Mouse (Mus musculus): ENCODE measurements at regions not wholly inside any gene's neighbourhood (a gene's known extent, or its start where the extent isn't known, plus 50 kb on each side); places are given as distances from the start of the nearest gene placed in this dataset.
A peak's percentile ranks its signal among the peaks of the same experiment; 100 is the strongest.

DNA sequence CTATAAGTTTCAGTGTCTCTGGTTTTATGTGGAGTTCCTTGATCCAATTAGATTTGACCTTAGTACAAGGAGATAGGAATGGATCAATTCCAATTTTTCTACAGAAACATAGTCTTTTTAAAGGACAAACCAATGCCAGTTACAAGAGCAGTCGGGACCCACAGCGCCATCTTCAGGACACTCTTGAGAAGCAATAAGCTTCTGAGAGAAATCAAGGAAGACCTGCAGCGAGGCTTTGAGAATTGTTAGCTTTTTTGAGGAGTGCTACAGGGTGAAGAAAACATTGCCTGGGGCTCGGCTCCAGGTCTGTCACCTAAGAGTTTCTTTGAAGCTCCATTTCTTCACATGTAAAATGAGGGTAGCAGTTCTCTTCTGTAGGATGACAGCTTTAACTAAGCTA lies 112.0 kb upstream of the Ppm1h start:
- ATAC-seq: no peak

DNA sequence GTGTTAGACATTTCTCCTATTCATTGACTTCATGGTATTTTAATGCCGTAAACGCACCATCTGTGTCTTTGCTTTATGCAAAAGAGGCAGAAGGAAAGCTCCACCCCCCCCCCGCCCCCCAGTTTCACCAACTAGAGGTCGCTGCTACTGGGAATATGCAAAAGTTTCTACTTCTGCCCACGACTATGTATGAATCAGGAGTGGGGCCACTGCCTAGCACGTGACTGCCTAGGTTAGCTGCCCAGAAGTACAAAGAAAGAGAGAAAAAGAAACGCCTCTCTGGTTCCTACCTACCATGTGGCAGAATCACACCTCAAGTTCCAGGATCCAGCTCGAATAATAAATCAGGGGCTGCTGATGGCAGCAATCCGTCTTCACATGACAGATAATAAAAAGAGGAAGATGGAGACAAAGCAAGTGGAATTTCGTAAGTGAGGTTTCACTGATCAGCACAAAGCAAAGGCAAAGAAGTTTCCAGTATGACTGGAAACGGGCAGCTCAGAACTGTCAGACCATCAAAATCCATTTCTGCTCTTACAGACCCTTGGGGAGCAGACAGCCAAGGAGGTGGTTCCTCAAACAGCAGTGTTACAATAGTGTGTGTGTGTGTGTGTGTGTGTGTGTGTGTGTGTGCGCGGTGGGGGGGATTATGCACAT lies 108.9 kb upstream of the Ppm1h start:
- ATAC-seq: no peak

DNA sequence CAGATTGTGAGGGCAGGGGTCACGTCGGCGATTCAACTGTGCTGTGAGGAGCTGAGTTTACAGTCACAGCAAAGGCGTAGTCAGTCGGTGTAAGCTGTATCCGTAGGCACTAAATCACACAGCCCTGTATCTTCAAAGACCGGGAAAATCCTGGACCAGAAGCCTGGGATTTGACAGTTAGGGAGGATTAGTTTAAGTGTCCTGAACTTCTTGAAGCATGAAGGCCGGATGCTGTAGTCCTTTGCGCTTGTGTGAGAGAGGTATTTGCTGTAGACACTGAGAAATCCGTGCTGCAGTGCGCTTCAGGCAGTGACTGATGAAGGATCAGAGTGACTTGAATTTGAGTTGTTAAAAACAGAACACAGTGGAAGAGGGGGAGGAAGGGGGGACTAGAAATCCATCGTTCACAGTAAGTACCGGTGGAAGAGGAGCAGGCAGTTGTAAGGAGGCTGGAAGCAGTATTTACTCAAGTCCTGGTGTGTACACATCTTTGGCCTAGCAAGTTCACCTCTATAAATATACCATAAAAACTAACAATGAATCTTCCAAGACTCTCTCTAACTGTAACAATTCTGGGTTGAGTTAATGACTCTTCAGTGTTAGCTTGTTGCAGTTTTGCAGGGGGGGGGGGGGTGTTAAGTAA lies 107.5 kb upstream of the Ppm1h start:
- no peak for ATAC-seq

DNA sequence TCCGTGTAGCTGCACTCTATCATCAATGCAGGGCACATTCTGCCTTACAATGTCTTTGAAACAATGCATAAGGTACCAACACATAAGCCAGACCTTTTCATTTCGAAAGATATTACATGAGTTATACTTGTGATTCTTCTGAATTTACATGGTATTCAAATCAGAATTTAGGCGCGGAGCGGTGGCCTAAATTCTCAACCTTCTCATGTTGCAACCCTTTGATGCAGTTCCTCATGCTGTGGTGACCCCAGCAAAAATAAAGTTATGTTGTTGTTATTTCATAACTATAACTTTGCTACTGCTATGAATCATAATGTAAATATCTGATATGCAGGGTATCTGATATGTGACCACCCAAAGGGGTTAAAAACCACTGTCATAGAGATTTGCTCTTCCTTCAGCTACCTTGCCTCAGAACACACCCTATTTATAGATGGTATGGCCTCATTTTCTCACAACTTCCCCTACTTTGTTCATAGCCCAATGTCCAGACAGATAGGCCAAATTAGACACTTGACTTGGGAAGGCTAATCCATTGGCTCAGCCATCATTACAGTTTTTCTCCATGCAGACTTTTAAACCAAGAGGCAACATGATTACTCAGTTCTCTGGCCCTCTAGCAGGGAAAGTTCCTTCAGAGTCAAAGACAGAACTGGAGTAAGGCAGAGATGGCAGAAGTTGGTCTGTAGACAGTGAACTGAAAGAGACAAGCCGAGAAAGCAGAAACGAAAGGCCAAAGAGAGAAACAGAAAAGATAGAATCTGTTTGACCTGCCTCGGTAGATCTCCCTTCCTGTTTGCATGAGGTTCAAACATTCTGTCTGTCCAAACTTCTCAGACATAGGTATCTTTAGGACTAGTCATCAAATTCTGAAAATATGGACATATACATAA lies 102.1 kb upstream of the Ppm1h start:
- ATAC-seq: no peak

DNA sequence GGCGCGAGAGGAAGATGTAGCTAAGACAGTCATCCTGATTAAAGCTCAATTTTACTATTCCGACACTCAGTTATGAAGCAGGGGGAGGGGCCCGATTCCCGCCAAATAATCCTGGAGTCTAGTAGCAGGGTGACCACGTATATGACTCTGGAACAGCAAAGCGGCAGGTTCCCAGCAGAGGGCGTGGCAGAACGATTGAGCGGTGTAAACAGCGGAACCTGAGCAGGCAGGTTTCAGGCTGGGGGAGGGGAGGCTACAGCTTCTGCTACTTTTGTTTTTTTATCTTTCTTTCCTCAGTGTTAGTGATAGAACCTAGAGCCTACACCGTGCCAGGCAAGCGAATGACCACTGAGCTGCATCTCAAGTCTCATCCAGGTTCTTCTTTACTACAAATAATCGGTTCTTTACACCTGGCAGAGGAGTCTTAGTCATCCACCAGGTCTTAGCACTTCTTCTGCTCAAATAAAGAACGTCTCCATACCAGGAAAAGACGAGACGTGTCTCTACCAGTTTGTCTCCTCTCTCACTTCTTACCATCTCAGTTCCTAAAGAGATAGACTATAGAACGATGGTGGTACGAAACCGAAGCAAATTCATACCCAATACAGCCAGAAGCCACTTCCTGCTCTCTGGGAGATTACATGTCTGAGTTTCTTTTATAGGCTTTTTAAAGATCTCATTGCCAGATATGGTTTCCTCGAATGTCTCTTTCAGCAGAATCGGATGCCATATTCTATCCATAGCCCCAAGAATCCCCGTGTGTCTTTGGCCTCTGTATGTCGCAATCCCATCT lies 100.2 kb upstream of the Ppm1h start:
- ATAC-seq: peak; percentile 89

DNA sequence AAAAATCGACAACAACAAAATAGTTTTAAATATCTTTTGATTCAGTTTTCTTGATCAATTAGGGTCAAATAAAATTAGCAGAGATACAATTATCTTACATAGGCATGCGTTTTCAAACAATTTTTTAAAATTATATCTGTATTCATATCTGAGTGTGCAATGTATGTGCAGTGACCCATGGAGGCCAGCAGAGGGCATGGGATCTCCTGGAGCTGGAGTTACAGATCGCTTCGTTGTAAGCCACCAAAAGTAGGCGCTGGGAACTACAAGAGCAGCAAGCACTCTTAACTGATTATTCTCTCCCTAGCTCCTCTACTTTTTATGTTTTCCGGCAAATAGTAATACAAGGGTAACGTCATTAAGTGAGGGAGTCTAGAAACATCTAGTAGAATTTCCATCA lies 97.5 kb upstream of the Ppm1h start:
- ATAC-seq: no peak

DNA sequence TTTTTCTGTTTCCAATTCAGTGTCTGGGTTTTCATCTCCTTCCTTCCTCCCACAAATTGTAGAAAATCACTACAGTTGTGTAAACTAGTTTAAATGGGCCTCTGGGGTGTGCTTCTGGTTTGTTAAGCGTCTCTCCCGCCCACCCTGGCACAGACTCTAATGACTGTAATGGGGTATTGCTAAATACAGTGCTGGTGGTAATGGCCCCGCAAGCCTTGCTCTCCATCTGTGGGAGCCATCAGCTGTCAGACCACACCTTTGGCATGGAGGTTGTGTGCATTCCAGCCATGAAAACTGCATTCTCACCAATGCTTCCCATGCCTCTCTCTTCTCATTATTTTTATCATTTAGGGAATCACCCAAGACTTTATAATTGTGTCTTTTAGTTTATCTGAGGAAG lies 91.0 kb upstream of the Ppm1h start:
- no peak for ATAC-seq

DNA sequence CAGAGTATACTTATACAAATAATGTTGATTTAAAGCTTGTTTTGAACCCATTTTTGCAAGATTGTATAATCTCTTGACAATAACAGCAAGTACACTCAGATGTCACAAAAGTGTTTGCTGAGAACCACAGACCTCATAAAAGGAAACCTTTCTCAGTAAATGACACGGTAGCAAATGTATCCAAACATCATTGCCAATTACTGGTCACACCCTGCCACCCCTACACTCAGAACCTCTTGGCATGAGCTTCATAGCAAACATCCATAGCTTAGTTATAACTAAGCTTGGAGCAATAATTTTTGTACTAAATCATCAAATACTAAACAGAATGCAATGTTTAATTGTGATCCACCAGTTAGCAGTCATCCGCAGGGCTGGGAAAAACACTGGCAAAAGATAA lies 79.1 kb upstream of the Ppm1h start:
- ATAC-seq: no peak

DNA sequence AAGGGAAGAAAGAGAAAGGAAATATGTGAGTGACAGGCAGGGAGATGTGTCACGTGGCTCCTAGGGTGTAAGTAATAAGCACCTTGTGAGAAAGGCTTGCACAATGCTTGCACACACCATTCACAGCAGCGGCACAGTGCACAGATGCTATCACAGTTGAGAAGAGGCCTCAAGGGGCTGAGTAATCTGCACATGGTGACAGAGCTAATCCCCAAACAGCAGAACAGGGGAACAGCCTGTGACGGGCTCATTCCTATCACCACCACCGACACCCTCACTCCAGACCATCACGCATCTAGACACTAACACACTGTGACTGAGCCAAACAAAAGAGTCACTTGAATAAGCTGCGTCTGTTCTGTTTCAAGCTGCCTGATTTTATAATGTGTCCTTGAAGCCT lies 76.2 kb upstream of the Ppm1h start:
- ATAC-seq: no peak

DNA sequence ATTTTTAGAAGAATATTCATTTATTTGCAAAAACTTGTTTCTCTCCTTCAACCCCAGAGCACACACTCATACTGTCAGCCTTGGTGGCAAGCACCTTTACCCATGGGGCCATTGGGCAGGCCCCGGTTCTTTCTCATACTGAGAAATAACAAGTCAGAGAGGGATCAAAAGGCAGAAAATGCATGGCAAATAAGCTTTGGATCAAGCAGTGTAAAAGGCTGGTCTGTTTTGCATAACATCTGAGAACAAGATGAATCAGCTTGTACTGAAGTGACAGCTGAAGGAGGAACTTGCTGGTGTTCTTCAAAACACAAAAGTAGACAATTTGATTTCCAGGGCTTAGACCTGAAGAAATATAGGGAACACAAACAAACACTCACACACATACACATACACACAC lies 74.6 kb upstream of the Ppm1h start:
- no peak for ATAC-seq

DNA sequence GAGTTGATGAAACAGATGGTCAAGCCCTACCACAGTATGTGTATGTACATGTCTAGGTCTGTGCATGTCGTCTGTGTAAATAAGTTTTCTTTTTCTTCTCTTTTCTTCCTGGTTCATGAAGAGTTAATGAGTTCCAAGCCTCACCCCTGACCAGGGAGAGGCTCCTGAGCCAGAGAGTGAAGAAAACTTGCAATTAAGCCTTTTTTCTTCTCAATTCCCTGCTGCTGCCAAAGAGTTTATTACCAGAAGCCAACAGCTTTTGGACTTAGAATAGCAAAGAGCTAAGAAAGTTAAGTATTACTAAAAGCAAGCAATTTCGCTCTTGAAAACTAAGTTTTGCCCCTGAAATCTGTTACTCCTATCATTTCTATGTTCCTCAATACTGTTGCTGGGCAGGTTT lies 65.3 kb upstream of the Ppm1h start:
- no peak for ATAC-seq

DNA sequence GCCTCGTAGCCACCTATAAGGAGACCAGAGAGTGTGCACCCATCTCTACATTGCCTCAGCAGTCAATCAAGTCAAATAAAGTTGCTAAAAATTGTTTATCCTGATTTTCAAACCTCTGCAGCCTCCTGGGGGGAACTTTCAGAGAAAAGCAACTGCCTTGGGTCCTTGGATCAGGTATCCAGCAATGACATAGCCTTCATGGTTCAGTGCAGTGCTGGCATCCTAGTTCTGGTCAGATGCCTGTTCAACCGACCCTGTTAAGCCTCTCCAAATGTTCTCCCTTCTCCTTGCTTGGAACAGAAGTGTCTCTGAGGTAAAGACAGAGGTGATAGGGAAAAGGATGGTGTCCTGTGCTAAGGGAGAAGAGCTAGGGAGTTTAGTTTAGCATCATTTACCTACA lies 64.7 kb upstream of the Ppm1h start:
- ATAC-seq: no peak

DNA sequence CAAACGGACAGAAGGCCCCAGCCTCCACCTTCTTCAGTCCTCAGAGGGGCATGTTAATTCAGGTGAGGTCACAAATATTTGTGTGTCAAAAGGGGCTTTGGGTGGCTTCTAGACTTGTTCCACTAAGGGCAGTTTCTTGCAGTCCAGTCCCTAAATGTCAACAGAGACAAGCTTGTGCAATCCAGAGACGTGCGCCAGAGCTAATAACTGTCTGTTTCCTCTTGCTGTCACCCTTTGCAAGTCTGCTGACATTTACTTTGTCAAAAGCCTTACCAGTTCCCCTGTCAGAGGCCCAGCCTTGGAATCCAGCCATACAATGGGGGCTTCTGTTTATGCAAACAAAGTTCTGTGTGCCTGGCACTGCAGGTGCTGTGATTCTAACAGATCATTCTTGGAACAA lies 63.8 kb upstream of the Ppm1h start:
- ATAC-seq: no peak

DNA sequence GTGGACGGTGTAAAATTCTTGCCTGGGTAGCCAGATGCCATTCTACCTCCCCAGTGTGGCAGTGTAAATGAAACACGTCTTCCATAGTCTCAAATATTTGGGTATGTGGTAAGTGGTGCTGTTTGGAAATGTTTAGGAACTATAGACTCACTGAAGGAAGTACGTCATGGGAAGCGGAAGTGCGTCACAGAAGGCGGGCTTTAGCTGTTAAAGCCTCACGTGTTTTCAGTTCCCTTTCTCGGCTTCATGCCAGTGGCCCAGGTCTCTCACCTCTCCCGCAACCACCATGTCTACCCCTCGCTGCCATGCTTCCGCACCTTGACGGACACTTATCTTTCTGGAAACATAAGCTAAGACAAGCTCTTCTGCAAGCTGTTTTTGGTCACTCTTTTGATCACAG lies 62.9 kb upstream of the Ppm1h start:
- no peak for ATAC-seq

DNA sequence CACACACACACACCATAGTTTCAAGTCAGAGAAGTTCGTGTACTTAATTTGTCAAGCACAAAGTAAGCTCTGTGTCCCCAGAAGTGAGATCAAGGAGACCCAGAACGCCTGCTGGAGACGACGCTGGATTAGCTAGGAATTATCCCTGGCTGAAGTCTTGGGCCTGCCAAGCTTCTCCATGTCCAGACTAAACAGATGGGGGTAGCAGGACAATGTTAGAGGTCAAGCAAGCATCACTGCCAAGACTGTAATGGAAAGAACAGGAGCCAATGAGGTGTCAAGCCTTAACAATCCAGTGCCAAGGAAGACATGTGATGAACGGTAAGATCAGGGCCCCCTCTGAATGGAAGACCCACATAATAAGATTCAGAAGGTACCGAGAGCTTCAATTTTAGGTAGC lies 62.2 kb upstream of the Ppm1h start:
- no peak for ATAC-seq

DNA sequence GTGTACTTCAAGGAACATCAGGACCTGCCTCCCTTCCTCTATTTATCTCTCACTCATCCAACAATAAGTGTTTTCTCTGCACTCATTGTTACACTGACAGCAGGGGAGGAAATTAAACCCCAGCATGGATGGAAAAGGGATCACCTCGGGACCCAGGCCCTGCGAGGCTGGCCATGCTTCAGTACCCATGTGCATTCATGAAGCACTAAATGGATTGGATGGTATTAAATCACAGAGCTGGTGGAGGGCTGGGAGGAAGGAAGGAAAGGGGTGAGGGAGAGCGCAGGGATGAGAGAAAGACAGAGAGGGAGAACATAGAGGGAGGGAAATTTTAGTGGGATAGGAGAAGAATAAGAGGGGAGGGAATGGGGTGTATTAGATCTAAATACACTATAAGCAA lies 59.7 kb upstream of the Ppm1h start:
- ATAC-seq: no peak

DNA sequence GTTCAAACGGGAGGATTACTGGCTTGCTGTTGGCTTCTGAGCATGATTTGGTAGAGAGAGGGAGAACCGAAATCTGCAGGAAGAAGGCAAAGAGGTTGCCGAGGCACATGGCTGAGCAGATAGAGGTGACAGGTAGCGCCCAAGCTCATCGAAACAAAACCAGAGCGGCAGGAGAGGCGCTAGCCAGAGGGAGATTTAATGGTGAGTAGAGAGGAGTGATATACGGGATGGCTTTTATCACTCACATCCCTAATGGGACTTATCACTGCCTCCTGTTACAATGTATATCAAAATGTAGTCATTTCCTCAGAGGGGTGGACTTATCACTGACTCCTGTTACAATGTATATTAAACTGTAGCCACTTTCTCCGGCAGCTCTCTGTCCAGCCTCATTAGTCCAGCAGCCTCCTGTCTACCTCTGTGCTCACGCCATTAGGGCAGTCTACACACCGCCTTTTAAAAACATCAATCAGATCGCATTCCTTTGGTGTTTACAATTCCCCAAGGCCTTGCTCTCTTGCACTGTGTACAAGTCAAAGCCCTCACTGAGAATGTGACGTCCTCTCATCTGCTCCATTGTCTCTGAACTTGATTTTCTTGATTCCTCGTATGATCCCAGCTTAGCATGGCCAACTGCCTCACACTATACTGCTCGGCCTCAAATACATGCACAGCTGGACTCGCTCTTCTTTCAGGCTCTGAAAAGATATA lies 59.0 kb upstream of the Ppm1h start:
- ATAC-seq: no peak

Measured in inflammation-experienced regulatory T-cells, adult 6 months (primary cell).